Mouse (Mus musculus) heart, adult 8-10 months (tissue): Measurements from ENCODE around the gene Syncrip. TPM values are rescaled to one million over a fixed set of nuclear protein-coding genes. Genes with fewer than 3 reads are reported as not detected.

ENCODE experiments used
- total RNA-seq, 4 experiments: library from RNA; stranded (reverse); gene quantifications; 2 replicates each; pipeline ENCODE4 v1.2.4; 2022

Gene Syncrip
- total RNA-seq, 4 experiments from 2014 or later, result 52.1 to 62.3 (median 56.1) TPM

Other genes with a start within 250 kb of the Syncrip start
- gene Nt5e, start 155.4 kb downstream of the Syncrip start, total RNA-seq, result 10 to 100 TPM in 2 of 4 experiments, 1 to 10 TPM in 2; 8.2 to 12.4 (median 10.8) TPM
- gene Snx14, start 43.6 kb downstream of the Syncrip start, total RNA-seq, result 10 to 100 TPM; 20.4 to 25.8 (median 21.8) TPM
- 1 to 10 TPM in 1 of 4 experiments, under 1 TPM in 1, not detected in 2; 0.50 to 1.3 TPM for gene Gm20537, start 26.0 kb downstream of the Syncrip start, total RNA-seq
- 1 to 10 TPM; 5.4 to 8.6 (median 6.0) TPM for gene Zfp949, start 65.4 kb upstream of the Syncrip start, total RNA-seq
- gene Trim43a, start 98.3 kb upstream of the Syncrip start, total RNA-seq, result not detected
- 10 to 100 TPM; 12.0 to 19.5 (median 15.9) TPM for gene Mthfsl, start 237.7 kb upstream of the Syncrip start, total RNA-seq
- 1 to 10 TPM in 1 of 4 experiments, not detected in 3; 2.2 TPM for gene Bcl2a1d, start 249.3 kb upstream of the Syncrip start, total RNA-seq